Mouse (Mus musculus): ENCODE results near the gene Gm10488.
"Not testable (repeated sequence)": the region's sequence is repeated elsewhere in the genome, so short reads cannot be mapped to it uniquely, and the experiment has no call there.

- TF ChIP-seq POLR2A (IDR thresholded peaks at IDR 0.05; ENCODE audit: insufficient read length, low read depth); E2F4 (IDR thresholded peaks at IDR 0.05; ENCODE audit: insufficient read depth); POLR2AphosphoS2 (IDR thresholded peaks at IDR 0.05; ENCODE audit: insufficient read length, low read depth); MAX (IDR thresholded peaks at IDR 0.05; ENCODE audit: low read depth); USF1 (IDR thresholded peaks at IDR 0.05; ENCODE audit: low read depth); TCF12 (IDR thresholded peaks at IDR 0.05; ENCODE audit: insufficient read depth, poor library complexity, severe bottlenecking); SRF (IDR thresholded peaks at IDR 0.05; ENCODE audit: control insufficient read depth, insufficient read length, low read depth); MYOD1 (IDR thresholded peaks at IDR 0.05; ENCODE audit: control insufficient read depth in 1 of 3, insufficient read length in 2 of 3, low read depth in 2 of 3): not testable (repeated sequence)
Observed at GRCm38 (mm10) chrX:29976014-29976413, at the start of gene Gm10488.
